Mouse (Mus musculus) cerebellum, adult 2 months (tissue): ENCODE measurements around the gene Commd1. TPM values are rescaled to one million over a fixed set of nuclear protein-coding genes. Genes with fewer than 3 reads are reported as not detected.

Experiments used
- DNase-seq, 2 experiments: peaks; one replicate each; pipeline ENCODE4 v3.0.0; 2021
- H3K27ac ChIP-seq: fragments of 200-500 bp; 2 replicates; pipeline ENCODE4 v1.5.1; 2012; ENCODE audit warnings: low read length, control low read depth, inconsistent platforms; ENCODE audit not compliant: insufficient read depth
- H3K27me3 ChIP-seq: fragments of 200-500 bp; 2 replicates; pipeline ENCODE4 v1.6.1; 2012; ENCODE audit warnings: inconsistent platforms, mild to moderate bottlenecking, low read length, moderate library complexity; ENCODE audit not compliant: control insufficient read depth, insufficient read depth
- H3K4me1 ChIP-seq: fragments of 200-500 bp; 2 replicates; pipeline ENCODE4 v1.6.1; 2011; ENCODE audit warnings: low read length; ENCODE audit not compliant: control insufficient read depth, insufficient read depth
- H3K4me3 ChIP-seq: fragments of 200-500 bp; replicated peaks from 2 replicates; pipeline ENCODE3; 2011; ENCODE audit warnings: mild to moderate bottlenecking, low read depth, low read length, control low read depth; ENCODE audit not compliant: insufficient read depth
- CTCF ChIP-seq: fragments of 200-500 bp; IDR thresholded peaks from 2 replicates; pipeline ENCODE4 v1.5.1; 2011; ENCODE audit warnings: low read depth, mild to moderate bottlenecking, control low read depth, low read length, moderate library complexity, borderline replicate concordance; ENCODE audit not compliant: insufficient read depth
- POLR2A ChIP-seq: fragments of 200-500 bp; IDR thresholded peaks from 2 replicates; pipeline ENCODE4 v1.6.1; 2011; ENCODE audit warnings: low read length, control low read depth, borderline replicate concordance; ENCODE audit not compliant: insufficient read depth
- WGBS: fragments of 180-500 bp; shearing (Covaris S2); methylation state at CpG from one replicate; pipeline ENCODE4 v1.1.7; 2018; 5-methylcytosine and 5-hydroxymethylcytosine counted together
- polyA plus RNA-seq: library from polyadenylated mRNA; depleted of rRNA; stranded (reverse); fragments of >200 nt; gene quantifications from 2 replicates; pipeline ENCODE4 v1.2.3, GENCODE M21; 2012

Commd1 gene
- polyA plus RNA-seq, 1 experiment, result 49.1 TPM

DNA sequence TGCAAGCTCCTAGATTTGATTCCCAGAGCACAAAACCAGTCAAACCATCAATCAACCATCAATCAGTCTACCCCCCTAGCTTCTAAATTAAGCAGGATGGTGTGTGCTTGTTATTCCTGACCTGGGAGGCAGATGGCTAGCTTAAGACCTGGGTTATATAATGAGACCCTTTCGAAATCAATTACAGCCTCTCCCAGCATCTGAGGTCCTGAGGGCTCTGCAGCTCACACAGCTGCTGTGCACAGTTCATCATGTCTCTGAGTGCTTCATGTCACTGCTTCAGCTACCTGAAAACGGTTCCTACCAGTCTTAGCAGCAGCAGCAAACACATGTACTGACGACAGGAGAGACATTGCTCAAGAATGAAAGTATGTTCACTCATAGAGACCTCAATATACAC lies 89.1 kb downstream of the Commd1 start:
- TF ChIP-seq CTCF (no peak), POLR2A (no peak)
- no peak overlapping the region for H3K4me3 ChIP-seq
- 83% methylated on average over 3 of the region's 3 CpGs for WGBS

DNA sequence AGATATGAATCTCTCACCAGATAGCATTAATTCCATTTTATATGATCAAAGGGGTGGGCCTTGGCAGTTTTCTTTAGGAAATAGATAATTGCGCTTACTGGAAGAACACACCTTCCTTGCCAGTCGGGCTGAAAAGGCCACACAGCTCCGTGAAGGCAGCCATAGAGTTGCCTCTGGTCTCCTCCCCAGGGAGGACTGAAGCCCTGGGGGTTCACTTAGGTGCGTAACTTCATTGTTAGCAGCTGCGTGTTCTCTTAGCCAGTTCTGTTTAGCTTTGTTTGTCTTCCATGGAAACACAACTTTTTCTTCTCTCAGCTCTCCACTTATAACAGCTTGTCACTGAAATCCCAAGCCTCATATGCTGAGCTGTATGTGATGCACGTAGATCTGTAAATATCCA lies 89.7 kb downstream of the Commd1 start:
- H3K27ac ChIP-seq, result no peak overlapping the region
- TF ChIP-seq POLR2A, result no peak
- TF ChIP-seq CTCF, result no peak
- H3K4me3 ChIP-seq, result no peak overlapping the region
- H3K27me3 ChIP-seq, result no peaks in the 10 kb centered on the region; the same call in 1 of the 2 replicates
- no peak for DNase-seq
- H3K4me1 ChIP-seq, result no peaks in the 10 kb centered on the region
- WGBS, result 83% methylated on average over 6 of the region's 6 CpGs

More for the DNA sequence above, 89.1 kb downstream of the Commd1 start:
- Histone ChIP-seq H3K27me3 (no peaks in the 10 kb centered on the region; the same call in 1 of the 2 replicates), H3K27ac (no peak overlapping the region), H3K4me1 (no peaks in the 10 kb centered on the region)
- no peak for DNase-seq

DNA sequence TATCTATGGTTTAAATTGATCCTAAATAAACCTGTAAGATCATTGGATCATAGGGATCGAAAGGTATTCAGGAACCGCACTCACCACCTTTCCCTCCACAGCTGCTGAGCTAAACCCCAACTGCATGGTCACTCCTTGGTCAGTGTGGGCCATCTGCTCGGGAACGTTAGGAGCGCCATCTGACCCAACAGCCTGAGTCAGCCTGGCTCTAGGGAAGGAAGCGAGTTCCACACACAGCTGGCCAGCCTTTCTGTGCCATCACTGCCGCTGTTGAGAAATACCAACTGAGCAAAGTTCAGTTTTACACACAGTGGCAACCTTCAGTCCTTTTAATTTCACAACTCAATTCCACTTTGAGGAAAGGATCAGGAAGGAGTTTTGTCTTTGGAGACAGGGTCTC lies 90.3 kb downstream of the Commd1 start:
- no peak overlapping the region for H3K27ac ChIP-seq
- H3K4me1 ChIP-seq, result no peaks in the 10 kb centered on the region
- H3K27me3 ChIP-seq, result no peaks in the 10 kb centered on the region; the same call in 1 of the 2 replicates
- WGBS, result 91% methylated on average over 7 of the region's 7 CpGs
- H3K4me3 ChIP-seq, result no peak overlapping the region
- TF ChIP-seq CTCF (no peak), POLR2A (no peak)
- DNase-seq, result no peak

DNA sequence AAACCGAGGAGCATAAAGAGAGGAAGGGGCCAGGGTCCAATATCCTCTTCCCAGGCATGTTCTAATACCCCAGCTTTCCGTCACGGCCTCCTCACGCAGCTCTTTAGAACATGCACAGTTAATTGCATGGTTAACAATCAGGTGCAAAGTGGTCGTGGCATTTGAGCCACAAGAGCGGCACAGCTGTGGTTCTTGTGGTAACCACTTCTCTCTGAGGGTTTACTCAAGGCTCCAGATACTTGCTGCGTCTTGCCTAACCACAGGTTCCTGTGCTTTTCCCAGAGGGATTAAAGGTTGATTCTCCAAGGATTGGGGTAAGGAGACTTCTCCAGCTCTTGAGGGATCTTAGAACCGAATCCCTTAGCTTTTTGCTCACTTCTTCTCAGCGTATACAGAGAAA lies 90.9 kb downstream of the Commd1 start:
- no peaks in the 10 kb centered on the region; the same call in 1 of the 2 replicates for H3K27me3 ChIP-seq
- no peak overlapping the region for H3K27ac ChIP-seq
- 88% methylated on average over 9 of the region's 9 CpGs for WGBS
- no peak for DNase-seq
- H3K4me3 ChIP-seq, result no peak overlapping the region
- TF ChIP-seq CTCF (no peak), POLR2A (no peak)
- no peaks in the 10 kb centered on the region for H3K4me1 ChIP-seq

DNA sequence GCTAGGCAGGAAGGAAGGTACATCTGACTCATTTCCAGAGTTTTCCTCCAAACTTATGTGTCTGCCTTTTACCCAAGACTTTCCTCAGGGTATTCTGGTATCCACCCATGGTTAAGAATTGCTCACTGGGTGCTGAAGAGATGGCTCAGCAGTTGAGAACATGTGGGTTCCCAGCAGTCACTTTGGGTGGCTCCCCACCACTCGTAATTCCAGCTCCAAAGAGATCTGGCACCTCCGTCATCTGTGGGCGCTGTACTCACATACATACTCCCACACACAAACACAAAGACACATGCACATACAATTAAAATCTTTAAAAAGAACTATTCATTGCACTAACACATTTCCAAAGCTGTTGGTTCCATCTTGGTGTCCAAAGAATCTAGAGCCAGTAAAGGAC lies 93.0 kb downstream of the Commd1 start:
- DNase-seq, result no peak
- 98% methylated on average over 3 of the region's 3 CpGs for WGBS
- Histone ChIP-seq H3K27me3 (no peaks in the 10 kb centered on the region; the same call in none of the 2 replicates), H3K4me3 (no peak overlapping the region), H3K27ac (no peak overlapping the region), H3K4me1 (no peaks in the 10 kb centered on the region)
- TF ChIP-seq CTCF, result no peak
- no peak for TF ChIP-seq POLR2A

DNA sequence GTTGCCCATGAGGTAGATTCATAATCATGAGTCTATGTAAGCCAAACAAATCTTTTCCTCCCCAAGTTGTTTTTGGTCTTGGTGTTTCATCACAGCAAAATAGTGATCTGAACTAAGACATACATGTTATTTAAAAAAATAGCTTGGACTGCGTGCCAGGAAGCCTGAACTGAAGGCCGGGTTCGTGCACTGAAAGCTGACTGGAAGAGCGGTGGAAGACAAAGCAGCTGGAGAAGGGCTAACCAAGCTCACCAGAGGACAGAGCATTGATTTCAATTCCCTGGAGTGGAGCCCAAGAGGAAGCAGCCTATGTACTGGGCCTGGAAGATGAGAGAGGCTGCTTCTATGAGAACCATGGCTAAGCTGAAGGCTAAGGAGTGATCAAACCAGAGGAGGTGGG lies 95.2 kb downstream of the Commd1 start:
- Histone ChIP-seq H3K4me1 (no peaks in the 10 kb centered on the region), H3K27ac (no peak overlapping the region), H3K4me3 (no peak overlapping the region), H3K27me3 (no peaks in the 10 kb centered on the region; the same call in none of the 2 replicates)
- no peak for DNase-seq
- no peak for TF ChIP-seq CTCF
- no peak for TF ChIP-seq POLR2A
- 92% methylated on average over 4 of the region's 4 CpGs for WGBS

DNA sequence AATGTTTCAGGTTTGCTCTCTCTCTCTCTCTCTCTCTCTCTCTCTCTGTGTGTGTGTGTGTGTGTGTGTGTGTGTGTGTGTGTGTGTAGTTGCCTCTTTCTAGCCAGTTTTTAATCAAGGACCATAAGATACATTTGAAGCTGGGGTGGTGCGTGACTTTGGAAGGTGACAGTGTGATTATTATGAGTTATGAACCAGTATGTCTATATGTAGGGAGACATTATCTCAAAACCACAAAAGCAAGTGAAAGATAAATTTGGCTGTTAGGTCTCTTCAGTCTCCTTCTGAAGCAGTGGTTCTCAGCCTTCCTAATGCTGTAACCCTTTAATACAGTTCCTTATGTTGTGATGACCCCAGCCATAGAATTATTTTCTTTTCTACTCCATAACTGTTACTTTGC lies 96.8 kb downstream of the Commd1 start:
- no peak for DNase-seq
- WGBS, result 97% methylated on average over 1 of the region's 1 CpGs
- H3K27ac ChIP-seq, result no peak overlapping the region

DNA sequence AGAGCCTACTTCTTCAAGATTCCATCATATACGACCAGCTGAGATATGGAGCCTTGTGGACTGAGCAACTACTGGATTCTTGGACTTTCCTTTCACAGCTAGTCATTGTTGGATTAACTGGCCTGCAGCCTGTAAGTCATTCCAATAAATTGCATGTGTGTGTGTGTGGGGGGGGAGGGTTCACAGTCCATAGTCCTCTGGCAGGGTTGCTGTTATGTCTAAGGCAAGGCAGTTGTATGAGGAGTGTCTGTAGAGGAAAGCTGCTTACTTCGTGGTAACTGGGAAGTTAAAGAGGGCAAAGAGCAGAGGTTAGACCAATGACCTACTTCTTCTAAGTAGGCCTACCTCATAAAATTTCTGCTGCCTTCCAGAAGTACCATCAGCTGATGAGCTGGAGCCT lies 98.5 kb downstream of the Commd1 start:
- no peak for DNase-seq
- H3K4me3 ChIP-seq, result no peak overlapping the region
- WGBS, result 95% methylated on average over 2 of the region's 2 CpGs
- H3K4me1 ChIP-seq, result no peaks in the 10 kb centered on the region
- TF ChIP-seq CTCF (no peak), POLR2A (no peak)
- H3K27me3 ChIP-seq, result no peaks in the 10 kb centered on the region; the same call in none of the 2 replicates
- H3K27ac ChIP-seq, result no peak overlapping the region

More for the DNA sequence above, 96.8 kb downstream of the Commd1 start:
- H3K27me3 ChIP-seq, result no peaks in the 10 kb centered on the region; the same call in none of the 2 replicates
- H3K4me1 ChIP-seq, result no peaks in the 10 kb centered on the region
- no peak for TF ChIP-seq POLR2A
- TF ChIP-seq CTCF, result no peak
- no peak overlapping the region for H3K4me3 ChIP-seq

DNA sequence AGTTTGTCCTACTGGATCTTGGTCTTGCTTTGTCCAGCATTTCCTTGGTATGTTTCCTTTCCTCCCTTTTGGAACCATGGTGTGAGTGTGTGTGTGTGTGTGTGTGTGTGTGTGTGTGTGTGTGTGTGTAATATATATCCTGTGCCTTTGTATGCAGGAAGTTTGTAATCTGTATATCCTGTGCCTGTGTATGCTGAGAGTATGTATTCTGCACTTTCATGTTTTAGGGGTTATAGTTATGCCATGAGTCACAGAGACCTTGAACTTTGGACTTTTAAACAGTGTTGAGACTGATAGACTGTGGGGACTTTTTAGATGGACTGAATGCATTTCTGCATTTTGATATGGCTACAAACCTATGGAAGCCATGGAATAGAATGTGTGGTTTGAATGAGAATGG lies 99.3 kb downstream of the Commd1 start:
- Histone ChIP-seq H3K27me3 (no peaks in the 10 kb centered on the region; the same call in none of the 2 replicates), H3K4me1 (no peaks in the 10 kb centered on the region), H3K4me3 (no peak overlapping the region), H3K27ac (no peak overlapping the region)
- no peak for TF ChIP-seq CTCF
- TF ChIP-seq POLR2A, result no peak
- DNase-seq, result no peak
